Mouse (Mus musculus) thymus, postnatal 14 days (tissue): ENCODE data around the gene Osbpl5.

ENCODE experiments used
- DNase-seq: peaks from one replicate; pipeline ENCODE4 v3.0.0; 2021

The Osbpl5 gene

GRCm38 (mm10) chr7:143753990-143754715 is 2.6 kb downstream of the Osbpl5 start:
- DNase-seq: peak; percentile 77

- no peak for DNase-seq
These were observed 4.2 kb downstream of the Osbpl5 start for GRCm38 (mm10) chr7:143752606-143753005.

GRCm38 (mm10) chr7:143752056-143752455 is 4.7 kb downstream of the Osbpl5 start:
- no peak for DNase-seq

GRCm38 (mm10) chr7:143751380-143751779 is 5.4 kb downstream of the Osbpl5 start:
- no peak for DNase-seq

GRCm38 (mm10) chr7:143749045-143749444 is 7.7 kb downstream of the Osbpl5 start:
- no peak for DNase-seq

GRCm38 (mm10) chr7:143748041-143748868 is 8.5 kb downstream of the Osbpl5 start:
- peak; percentile 85 for DNase-seq

GRCm38 (mm10) chr7:143740653-143741052 is 16.1 kb downstream of the Osbpl5 start:
- no peak for DNase-seq

GRCm38 (mm10) chr7:143739511-143740461 is 17.0 kb downstream of the Osbpl5 start:
- DNase-seq: peak; percentile 75

- no peak for DNase-seq
These were observed 18.2 kb downstream of the Osbpl5 start for GRCm38 (mm10) chr7:143738601-143739006.

- DNase-seq: no peak
These were observed 18.6 kb downstream of the Osbpl5 start for GRCm38 (mm10) chr7:143738194-143738593.

GRCm38 (mm10) chr7:143733746-143734145 is 23.0 kb downstream of the Osbpl5 start:
- no peak for DNase-seq

GRCm38 (mm10) chr7:143729886-143730285 is 26.9 kb downstream of the Osbpl5 start:
- no peak for DNase-seq

- peak; percentile 31 for DNase-seq
These were observed 30.4 kb downstream of the Osbpl5 start for GRCm38 (mm10) chr7:143726396-143726795.

- no peak for DNase-seq
These were observed 32.9 kb downstream of the Osbpl5 start for GRCm38 (mm10) chr7:143723841-143724240.

- no peak for DNase-seq
These were observed 34.1 kb downstream of the Osbpl5 start for GRCm38 (mm10) chr7:143722646-143723045.

GRCm38 (mm10) chr7:143717811-143718210 is 39.0 kb downstream of the Osbpl5 start:
- DNase-seq: no peak

- DNase-seq: no peak
These were observed 43.4 kb downstream of the Osbpl5 start for GRCm38 (mm10) chr7:143713421-143713820.

- peak; percentile 43 for DNase-seq
These were observed 43.9 kb downstream of the Osbpl5 start for GRCm38 (mm10) chr7:143712771-143713348.

- DNase-seq: no peak
These were observed 44.8 kb downstream of the Osbpl5 start for GRCm38 (mm10) chr7:143712023-143712422.

GRCm38 (mm10) chr7:143711381-143711780 is 45.4 kb downstream of the Osbpl5 start:
- DNase-seq: no peak

- DNase-seq: no peak
These were observed 47.4 kb downstream of the Osbpl5 start for GRCm38 (mm10) chr7:143709395-143709794.

- peak; percentile 91 for DNase-seq
These were observed 49.9 kb downstream of the Osbpl5 start for GRCm38 (mm10) chr7:143706697-143707438.
